Mouse (Mus musculus): Measurements from ENCODE around the gene Dus4l. TPM values are rescaled to one million over a fixed set of nuclear protein-coding genes. Genes with fewer than 3 reads are reported as not detected.
"Not testable (repeated sequence)": the region's sequence is repeated elsewhere in the genome, so short reads cannot be mapped to it uniquely, and the experiment has no call there.

Gene Dus4l
- polyA plus RNA-seq, 1 experiment = 1.8 TPM

DNA sequence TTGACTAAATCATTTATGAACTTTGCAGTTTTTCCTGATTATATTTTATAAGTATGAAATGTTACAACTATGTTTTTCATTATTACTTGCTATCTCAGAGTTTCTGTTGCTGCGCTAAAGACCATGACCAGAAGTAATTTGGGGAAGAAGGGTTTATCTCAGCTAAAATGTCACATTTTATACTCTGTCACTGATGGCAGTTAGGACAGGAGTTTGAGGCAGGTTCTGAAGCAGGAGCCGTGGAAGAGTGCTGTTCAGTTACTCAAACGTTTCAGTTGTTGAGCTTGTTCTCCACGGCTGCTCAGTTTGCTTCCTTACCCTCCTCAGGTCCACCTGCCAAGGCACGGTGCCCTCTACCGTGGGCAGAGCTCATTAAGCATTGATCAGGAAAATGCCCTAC, 11.4 kb upstream of the Dus4l start:
- no peaks in the 10 kb centered on the region; the same call in 1 of the 2 replicates for H3K4me1 ChIP-seq (ENCODE audit: control insufficient read depth, insufficient read depth, insufficient read length, low read length)
- H3K36me3 ChIP-seq (ENCODE audit: control insufficient read depth, insufficient read depth, low read length) = peaks cover 29% of the 10 kb centered on the region
- no peak for TF ChIP-seq CTCF (IDR thresholded peaks at IDR 0.05; ENCODE audit: extremely low read depth, insufficient read length, insufficient replicate concordance, low read depth, low read length)
- TF ChIP-seq POLR2A (IDR thresholded peaks at IDR 0.05; ENCODE audit: low read depth, low read length) = no peak
- 63% methylated on average over 6 of the region's 6 CpGs for WGBS
- no peak overlapping the region for H3K4me3 ChIP-seq (ENCODE audit: low read depth, low read length)
- no peak overlapping the region for H3K27ac ChIP-seq (ENCODE audit: insufficient read depth, low read depth, low read length)
- H3K27me3 ChIP-seq (ENCODE audit: control insufficient read depth, insufficient read depth, low read length) = no peaks in the 10 kb centered on the region

DNA sequence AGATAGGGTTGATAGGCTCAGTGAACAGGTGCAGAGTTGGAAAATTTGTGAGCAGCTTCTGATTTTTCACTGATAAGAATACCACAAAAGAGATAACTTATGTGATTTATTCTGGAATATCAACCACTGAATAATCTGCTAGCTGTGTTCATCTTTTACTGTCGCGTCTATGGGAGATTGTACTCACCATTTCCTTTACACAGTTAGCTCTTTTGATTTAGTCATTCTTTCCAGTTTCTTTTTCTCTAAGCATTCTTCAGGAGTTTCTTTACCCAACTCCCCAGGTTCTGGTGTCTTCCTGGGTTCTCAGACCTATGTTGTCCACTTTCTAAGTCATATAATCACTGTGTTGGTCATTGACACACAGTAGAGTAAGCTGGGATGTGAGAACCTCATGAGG, 2.2 kb upstream of the Dus4l start:
- no peaks in the 10 kb centered on the region for H3K27me3 ChIP-seq (ENCODE audit: control insufficient read depth, insufficient read depth, low read length)
- TF ChIP-seq POLR2A (IDR thresholded peaks at IDR 0.05; ENCODE audit: low read depth, low read length) = no peak
- TF ChIP-seq CTCF (IDR thresholded peaks at IDR 0.05; ENCODE audit: extremely low read depth, insufficient read length, insufficient replicate concordance, low read depth, low read length) = no peak
- H3K4me1 ChIP-seq (ENCODE audit: control insufficient read depth, insufficient read depth, insufficient read length, low read length) = peaks cover 5% of the 10 kb centered on the region; the same call in 1 of the 2 replicates
- 92% methylated on average over 2 of the region's 2 CpGs for WGBS
- H3K27ac ChIP-seq (ENCODE audit: insufficient read depth, low read depth, low read length) = no peak overlapping the region
- H3K4me3 ChIP-seq (ENCODE audit: low read depth, low read length) = no peak overlapping the region
- H3K36me3 ChIP-seq (ENCODE audit: control insufficient read depth, insufficient read depth, low read length) = peaks cover 9% of the 10 kb centered on the region

DNA sequence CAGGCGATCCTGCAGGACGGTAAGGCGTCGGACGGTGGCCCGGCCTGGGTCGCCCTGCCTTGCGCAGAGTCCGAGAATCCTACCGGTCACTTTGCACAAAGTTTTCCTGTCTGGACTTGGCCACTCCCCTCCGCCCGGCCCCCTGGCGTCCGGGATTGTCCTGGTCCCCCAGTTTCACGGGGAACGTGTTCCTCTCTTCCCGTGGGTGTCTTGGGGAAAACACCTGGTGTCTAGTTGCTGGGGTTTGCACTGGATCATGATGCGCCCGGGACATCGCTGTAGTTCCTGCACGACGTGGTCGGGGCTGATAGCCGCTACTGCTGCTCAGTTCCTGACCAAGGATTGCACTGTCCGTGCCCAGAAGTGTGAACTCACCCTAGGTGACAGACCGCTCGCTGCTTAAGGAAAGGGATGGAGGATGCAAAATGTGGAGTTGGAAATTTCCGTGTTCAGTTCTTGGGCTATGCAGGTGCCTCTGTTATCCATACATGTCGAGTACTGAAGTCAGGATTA, 395 bp upstream of the Dus4l start:
- H3K4me1 ChIP-seq (ENCODE audit: control insufficient read depth, insufficient read depth, insufficient read length, low read length) = peaks cover 5% of the 10 kb centered on the region; the same call in 1 of the 2 replicates
- no peaks in the 10 kb centered on the region for H3K27me3 ChIP-seq (ENCODE audit: control insufficient read depth, insufficient read depth, low read length)
- H3K36me3 ChIP-seq (ENCODE audit: control insufficient read depth, insufficient read depth, low read length) = peaks cover 4% of the 10 kb centered on the region
- TF ChIP-seq CTCF (IDR thresholded peaks at IDR 0.05; ENCODE audit: extremely low read depth, insufficient read length, insufficient replicate concordance, low read depth, low read length) (peak; percentile 50; the same call in 1 of the 2 replicates), POLR2A (IDR thresholded peaks at IDR 0.05; ENCODE audit: low read depth, low read length) (no peak)
- H3K27ac ChIP-seq (ENCODE audit: insufficient read depth, low read depth, low read length) = peak overlapping the region; percentile 84
- H3K4me3 ChIP-seq (ENCODE audit: low read depth, low read length) = peak overlapping the region; percentile 100
- under 1% methylated on average over 29 of the region's 29 CpGs for WGBS

DNA sequence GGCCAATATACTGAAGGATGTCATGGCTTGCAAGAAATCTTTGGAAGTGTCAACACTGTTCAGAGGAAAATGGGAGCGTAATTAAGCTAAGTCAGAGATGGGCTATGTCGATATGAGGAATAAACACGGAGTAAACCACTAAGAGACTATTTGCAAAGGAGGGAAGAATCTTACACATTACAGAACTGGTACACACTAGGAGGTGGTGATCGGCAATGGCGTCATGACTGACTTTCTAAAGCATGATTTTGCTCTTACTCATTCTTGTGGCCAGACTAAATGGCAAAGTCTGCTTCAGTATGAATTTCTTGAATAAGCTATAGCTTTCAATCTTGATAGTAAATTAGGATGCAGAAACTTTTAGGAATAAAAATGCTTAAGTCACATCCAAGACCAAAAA, 1.0 kb downstream of the Dus4l start:
- H3K27ac ChIP-seq (ENCODE audit: insufficient read depth, low read depth, low read length) = no peak overlapping the region
- H3K36me3 ChIP-seq (ENCODE audit: control insufficient read depth, insufficient read depth, low read length) = peaks cover 4% of the 10 kb centered on the region
- peaks cover 5% of the 10 kb centered on the region; the same call in 1 of the 2 replicates for H3K4me1 ChIP-seq (ENCODE audit: control insufficient read depth, insufficient read depth, insufficient read length, low read length)
- H3K27me3 ChIP-seq (ENCODE audit: control insufficient read depth, insufficient read depth, low read length) = no peaks in the 10 kb centered on the region
- 53% methylated on average over 5 of the region's 5 CpGs for WGBS
- no peak overlapping the region for H3K4me3 ChIP-seq (ENCODE audit: low read depth, low read length)
- TF ChIP-seq CTCF (IDR thresholded peaks at IDR 0.05; ENCODE audit: extremely low read depth, insufficient read length, insufficient replicate concordance, low read depth, low read length) = no peak
- TF ChIP-seq POLR2A (IDR thresholded peaks at IDR 0.05; ENCODE audit: low read depth, low read length) = no peak

DNA sequence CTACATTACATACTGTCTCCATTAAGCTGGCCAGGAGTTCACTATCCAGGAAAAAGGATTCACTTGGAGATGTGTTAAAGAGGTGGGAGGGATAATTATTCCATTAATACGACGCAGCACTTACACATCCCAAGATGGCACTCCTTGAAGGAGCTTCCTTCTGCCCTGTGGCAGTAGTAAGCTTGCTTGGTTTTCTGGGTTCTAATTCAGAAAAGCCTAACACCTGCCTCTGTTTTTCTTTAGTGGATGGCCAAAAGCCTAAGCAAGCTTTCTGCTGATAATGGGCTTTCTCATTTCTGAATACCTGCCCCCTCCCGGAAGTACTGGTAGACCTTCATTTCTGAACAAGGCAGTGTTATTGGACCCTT, 19.4 kb downstream of the Dus4l start:
- H3K27ac ChIP-seq (ENCODE audit: insufficient read depth, low read depth, low read length) = no peak overlapping the region
- no peaks in the 10 kb centered on the region for H3K27me3 ChIP-seq (ENCODE audit: control insufficient read depth, insufficient read depth, low read length)
- H3K4me3 ChIP-seq (ENCODE audit: low read depth, low read length) = no peak overlapping the region
- H3K36me3 ChIP-seq (ENCODE audit: control insufficient read depth, insufficient read depth, low read length) = no peaks in the 10 kb centered on the region
- peaks cover 3% of the 10 kb centered on the region; the same call in 1 of the 2 replicates for H3K4me1 ChIP-seq (ENCODE audit: control insufficient read depth, insufficient read depth, insufficient read length, low read length)
- 84% methylated on average over 3 of the region's 3 CpGs for WGBS
- TF ChIP-seq POLR2A (IDR thresholded peaks at IDR 0.05; ENCODE audit: low read depth, low read length) (no peak), CTCF (IDR thresholded peaks at IDR 0.05; ENCODE audit: extremely low read depth, insufficient read length, insufficient replicate concordance, low read depth, low read length) (no peak)

DNA sequence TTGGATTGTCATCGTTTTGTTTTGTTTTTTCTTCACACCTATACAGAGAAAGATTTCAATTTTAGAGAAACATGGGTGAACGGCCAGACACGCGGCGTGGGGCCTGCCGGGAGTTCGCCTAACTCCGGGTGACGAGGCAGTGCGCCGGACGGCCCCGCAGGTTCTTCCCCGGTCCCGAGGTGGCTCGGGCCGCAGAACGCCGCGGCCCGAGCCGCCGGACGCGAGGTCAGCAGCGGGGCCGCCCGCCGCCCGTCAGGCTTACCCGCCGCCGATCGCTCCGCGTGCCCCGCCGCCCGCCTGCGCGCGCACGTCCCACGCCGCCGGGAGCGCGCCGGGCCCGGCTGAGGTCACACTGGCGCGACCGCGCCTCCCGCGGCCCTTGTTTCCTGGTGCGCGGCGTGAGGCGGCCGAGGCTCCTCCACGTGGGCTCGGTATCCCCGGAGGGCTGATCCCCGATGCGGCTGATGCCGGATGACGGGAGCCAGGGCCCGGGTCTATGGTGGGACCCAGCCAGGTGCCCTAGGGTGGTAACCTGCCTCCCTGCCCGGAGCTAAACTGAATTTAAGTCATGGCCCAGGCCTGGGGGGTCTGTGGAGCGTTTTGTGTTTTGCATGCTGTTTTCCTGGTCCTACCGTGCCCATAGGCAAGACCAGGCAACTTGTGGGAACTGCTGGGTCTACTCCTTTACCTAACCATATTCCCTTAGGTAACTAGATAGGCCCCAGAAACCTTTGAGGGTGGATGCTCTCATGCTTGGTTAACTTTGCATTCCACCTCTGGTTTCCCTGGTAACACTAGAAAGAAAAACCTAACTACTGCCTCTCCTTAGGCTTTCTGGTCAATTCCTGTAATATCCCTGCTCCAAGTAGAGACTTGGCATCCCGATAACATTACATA, 20.0 kb downstream of the Dus4l start, which contains the start of gene Bcap29:
Gene Bcap29 (minus strand): TSS at position 316 of the 897 bp plus-strand sequence.
- Histone ChIP-seq H3K27me3 (ENCODE audit: control insufficient read depth, insufficient read depth, low read length) (no peaks in the 10 kb centered on the region), H3K4me1 (ENCODE audit: control insufficient read depth, insufficient read depth, insufficient read length, low read length) (peaks cover 3% of the 10 kb centered on the region; the same call in 1 of the 2 replicates), H3K4me3 (ENCODE audit: low read depth, low read length) (peak within 1 kb of the TSS; percentile 84), H3K27ac (ENCODE audit: insufficient read depth, low read depth, low read length) (no peak within 1 kb of the TSS; the same call in 1 of the 2 replicates), H3K36me3 (ENCODE audit: control insufficient read depth, insufficient read depth, low read length) (no peaks in the 10 kb centered on the region)
- TF ChIP-seq POLR2A (IDR thresholded peaks at IDR 0.05; ENCODE audit: low read depth, low read length) (no peak; the same call in none of the 2 replicates), CTCF (IDR thresholded peaks at IDR 0.05; ENCODE audit: extremely low read depth, insufficient read length, insufficient replicate concordance, low read depth, low read length) (0 out of 2 replicates have a peak, but pooled peaks have one; percentile 3)
- WGBS = 2% methylated on average over 73 of the region's 73 CpGs

DNA sequence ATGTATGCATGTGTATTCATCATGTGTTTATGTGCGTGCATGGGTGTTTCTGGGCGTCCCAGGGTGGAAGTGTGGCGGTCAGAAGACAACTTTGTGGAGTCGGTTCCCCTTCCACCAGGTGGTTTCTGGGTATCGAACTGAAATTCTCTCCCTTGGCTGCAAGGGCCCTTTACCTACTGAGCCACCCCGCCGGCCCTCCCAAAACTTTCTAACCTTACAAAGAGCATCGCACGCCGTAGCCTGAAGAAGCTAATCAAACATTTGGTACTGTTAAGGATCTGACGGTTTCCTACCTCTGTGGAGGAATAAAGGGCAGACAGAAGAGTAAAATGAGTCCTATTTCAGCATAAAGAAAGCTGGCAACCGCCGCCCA, 20.7 kb downstream of the Dus4l start:
- peak overlapping the region; percentile 84 for H3K4me3 ChIP-seq (ENCODE audit: low read depth, low read length)
- TF ChIP-seq CTCF (IDR thresholded peaks at IDR 0.05; ENCODE audit: extremely low read depth, insufficient read length, insufficient replicate concordance, low read depth, low read length) (no peak), POLR2A (IDR thresholded peaks at IDR 0.05; ENCODE audit: low read depth, low read length) (no peak)
- 3% methylated on average over 13 of the region's 13 CpGs for WGBS
- H3K4me1 ChIP-seq (ENCODE audit: control insufficient read depth, insufficient read depth, insufficient read length, low read length) = peaks cover 3% of the 10 kb centered on the region; the same call in 1 of the 2 replicates
- H3K36me3 ChIP-seq (ENCODE audit: control insufficient read depth, insufficient read depth, low read length) = no peaks in the 10 kb centered on the region
- H3K27ac ChIP-seq (ENCODE audit: insufficient read depth, low read depth, low read length) = no peak overlapping the region
- no peaks in the 10 kb centered on the region for H3K27me3 ChIP-seq (ENCODE audit: control insufficient read depth, insufficient read depth, low read length)

DNA sequence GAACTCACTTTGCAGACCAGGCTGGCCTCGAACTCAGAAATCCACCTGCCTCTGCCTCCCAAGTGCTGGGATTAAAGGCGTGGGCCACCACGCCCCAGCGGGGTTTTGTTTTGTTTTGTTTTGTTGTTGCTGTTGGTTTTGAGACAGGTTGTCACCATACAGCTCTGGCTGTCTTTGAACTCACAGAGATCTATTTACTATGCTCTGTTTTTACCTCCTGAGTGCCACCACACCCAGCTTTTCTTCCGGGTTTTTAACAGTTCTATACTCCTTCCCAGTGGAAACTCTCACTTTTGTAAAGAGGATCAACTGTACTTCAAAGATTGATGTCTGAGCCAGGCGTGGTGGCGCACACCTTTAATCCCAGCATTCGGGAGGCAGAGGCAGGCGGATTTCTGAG, 26.2 kb downstream of the Dus4l start:
- 96% methylated on average over 9 of the region's 9 CpGs for WGBS

More for the DNA sequence above, 26.2 kb downstream of the Dus4l start:
- not testable (repeated sequence) for H3K4me1 ChIP-seq (ENCODE audit: control insufficient read depth, insufficient read depth, insufficient read length, low read length); H3K4me3 ChIP-seq (ENCODE audit: low read depth, low read length); H3K27ac ChIP-seq (ENCODE audit: insufficient read depth, low read depth, low read length); H3K27me3 ChIP-seq (ENCODE audit: control insufficient read depth, insufficient read depth, low read length)
- peaks cover 18% of the 10 kb centered on the region for H3K36me3 ChIP-seq (ENCODE audit: control insufficient read depth, insufficient read depth, low read length)

Data from small intestine, adult 2 months (tissue).